Mouse (Mus musculus) natural killer cell, adult 2 months (primary cell): ENCODE results near the gene Lrrc73.

Experiments used
- DNase-seq, 2 experiments: peaks; one replicate each; pipeline ENCODE4 v3.0.0; 2022; ENCODE audit warnings: low spot score in 2 of 2

The Lrrc73 gene

DNA sequence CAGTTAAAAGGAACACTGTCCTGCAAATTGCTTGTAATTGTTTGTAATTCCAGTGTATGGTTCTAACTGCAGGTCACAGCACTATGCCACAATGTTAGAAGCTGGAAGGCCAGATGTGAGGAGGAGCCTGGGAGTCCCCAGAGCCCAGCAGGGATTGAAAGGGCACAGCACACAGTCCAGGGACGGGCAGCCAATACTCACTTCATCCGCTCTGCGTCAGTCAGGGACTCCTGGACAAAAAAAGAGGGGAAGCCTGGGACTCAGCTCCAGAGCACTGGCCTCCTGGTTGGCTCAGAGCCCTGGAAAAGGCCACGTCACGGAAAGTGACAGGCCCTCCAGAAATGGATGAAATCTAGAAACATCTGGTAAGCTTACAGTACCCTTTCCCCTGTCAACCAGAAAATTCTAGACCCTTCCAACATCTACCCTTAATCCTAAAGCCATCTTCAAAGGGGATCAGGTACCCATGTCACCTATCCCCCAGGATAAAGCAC is 8.9 kb downstream of the Lrrc73 start:
- DNase-seq, result no peak

DNA sequence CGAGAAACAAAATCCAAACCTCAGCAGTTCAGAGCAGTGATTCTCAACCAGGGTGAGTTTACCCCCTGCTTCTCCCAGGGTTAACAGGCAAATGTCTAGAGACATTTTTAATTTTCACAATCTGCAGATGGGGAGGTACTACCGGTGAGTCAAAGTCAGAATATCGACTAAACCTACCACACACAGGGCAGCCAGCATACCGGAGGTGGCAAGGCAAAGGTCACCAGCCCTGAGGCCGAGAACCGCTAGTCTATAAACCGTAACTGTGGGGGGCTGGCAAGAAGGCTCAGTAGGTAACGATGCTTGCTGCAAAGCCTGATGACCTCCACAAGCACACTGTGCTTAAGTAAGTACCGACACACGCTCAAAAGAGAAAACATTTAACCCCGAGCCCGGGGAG is 12.2 kb downstream of the Lrrc73 start:
- no peak for DNase-seq

DNA sequence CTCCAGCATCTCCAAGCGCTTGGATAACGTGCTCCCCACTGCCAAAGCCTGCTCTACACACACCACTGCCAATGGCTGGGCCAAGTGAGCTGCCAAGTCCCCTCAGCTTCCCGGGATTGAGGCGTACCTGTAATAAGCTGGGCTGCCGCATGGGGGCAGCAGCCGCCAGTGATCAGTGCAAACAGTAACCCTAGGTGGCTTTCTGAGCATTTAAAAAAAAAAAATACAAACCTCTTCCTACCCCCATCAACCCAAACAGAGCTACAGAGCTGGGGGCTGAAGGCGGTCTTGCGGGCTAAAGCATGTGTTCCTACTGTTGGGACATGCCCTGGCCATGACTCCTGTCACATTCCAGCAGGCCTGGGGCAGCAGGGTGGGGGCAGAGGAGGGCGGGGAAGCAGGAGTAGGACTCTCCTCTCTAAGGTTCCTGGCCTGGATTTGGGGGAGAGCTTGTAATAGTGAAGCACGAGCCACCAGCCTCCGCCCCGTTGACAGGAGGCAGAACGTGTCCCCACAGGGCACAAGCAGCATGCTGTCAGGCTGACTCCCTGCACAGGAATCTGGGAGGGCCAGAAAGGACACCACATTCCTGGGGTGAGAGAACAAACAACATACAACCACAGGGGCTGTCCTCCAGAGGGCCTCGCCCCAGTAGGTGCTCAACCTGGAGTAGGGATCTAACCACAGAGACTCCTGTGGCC is 12.7 kb downstream of the Lrrc73 start:
- peak; percentile 58 to 75 for DNase-seq

DNA sequence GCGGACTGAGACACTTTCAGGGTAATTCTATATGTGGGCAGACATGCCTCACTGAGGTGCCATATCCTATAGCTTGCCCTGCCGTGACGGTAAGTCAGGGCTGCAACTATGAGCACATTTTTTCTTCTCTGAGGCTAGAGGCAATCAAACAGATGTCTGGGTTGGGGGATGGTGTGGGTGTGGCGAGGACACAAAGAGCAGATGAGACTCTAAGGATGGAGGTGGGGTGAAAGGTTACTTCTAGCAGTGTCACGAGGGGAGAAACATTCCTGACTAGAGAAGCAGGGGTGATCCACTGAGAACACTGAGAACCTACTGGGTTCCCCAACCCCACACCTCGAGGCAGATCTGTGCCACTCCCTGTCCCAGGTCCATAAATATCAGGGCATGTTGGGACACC is 13.7 kb downstream of the Lrrc73 start:
- DNase-seq, result no peak

DNA sequence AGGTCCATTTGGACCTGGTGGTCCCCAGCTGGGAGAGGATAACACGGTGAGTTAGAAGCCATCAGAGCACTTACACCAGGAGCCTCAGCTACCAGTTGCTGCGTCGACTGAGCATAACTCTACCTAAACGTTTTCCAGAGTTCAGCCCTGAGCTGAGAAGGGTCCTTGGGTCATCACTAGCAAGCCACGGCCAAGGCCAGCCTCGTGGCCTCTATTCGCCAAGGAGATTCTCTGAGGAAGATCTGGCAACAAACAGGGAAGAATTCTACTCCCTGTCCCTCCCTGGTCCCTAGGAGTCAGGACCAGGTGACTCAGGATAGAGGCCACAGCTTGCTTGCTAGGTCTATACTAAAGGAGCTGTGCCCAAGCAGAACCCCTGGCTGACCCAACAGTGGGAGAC is 14.2 kb downstream of the Lrrc73 start:
- DNase-seq, result no peak

DNA sequence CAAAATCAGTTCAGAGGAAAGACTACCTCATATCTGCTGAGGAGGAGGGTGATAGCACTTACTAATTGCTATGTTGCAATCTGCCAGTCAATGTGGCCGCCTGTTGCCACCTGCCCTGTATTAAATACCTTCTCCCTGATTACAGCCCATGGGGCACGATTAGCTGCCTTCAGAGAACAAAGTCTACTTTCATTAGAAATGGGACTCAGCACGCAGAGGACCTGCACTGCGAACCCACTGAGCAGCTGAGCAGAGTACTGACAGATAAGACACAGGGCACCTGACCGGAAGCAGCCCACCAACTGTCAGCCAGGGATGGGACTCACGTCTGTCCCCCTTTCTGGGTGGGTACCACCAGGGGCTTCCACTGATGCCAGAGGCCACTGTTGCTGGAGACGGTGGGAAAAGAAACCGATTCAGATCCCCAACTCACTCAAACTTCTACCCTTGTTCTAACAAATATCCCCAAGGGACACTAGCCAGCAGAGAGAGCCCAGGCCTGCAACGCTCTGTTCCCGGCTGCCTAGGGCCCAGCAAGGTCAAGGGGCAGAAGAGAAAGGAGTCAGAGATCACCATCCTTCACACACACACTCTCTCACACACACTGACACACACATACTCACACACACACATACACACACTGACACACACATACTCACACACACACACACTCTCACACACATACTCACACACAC is 14.8 kb downstream of the Lrrc73 start:
- DNase-seq, result no peak

DNA sequence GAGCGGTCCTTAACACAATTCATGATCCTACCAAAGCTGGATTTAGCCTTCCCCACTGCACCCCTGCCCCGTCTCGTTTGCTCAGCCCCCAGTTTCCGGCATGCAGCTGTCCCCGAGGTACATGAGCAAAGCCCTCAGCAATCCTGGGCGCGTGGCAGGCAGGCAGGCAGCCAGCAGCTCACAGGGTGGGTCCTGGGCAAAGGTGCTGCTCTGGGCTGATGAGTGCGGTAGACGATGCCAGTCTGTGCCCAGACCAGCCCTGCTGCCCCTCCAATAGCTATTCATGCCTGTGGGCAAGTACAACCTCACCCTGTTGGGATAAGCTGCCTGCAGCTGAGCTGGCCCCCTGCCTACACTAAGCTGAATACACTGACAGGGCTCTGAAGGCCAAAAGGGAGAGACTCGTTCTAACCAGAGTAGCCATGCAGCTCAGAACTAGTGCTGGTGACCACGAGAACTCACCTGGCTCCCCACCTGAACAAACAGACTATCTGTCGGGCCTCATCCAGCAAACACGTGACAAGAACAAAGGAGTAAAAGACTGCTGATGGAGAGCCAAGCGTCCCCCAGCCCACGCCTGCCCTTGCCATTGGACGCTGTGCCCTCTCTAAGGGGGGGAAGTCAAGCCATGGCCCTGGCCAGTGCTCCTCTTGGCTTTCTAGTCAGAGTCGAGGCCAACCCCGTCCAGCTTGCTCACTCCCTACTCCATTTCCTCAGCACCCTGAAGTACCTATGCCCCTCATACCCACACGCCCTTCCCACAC is 16.6 kb downstream of the Lrrc73 start:
- no peak for DNase-seq

DNA sequence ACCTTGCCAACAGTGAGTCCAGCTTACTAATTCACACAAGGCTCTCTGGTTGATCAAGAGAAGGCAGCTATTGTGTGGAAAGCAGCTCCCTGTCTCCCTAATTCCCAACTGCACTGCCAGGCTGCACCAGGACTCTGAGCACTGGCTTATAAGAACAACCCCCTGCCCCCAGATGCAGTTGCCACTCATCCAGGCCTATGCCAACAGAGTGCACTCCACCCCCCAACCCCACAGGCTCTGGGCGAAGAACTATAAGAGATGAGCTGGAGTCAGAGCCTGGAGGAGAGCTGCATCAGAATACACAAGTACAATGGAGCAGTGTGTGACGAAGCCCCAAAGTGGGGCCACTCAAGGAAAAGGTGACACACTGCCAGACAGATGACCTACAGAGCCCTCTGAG is 18.7 kb downstream of the Lrrc73 start:
- no peak for DNase-seq

DNA sequence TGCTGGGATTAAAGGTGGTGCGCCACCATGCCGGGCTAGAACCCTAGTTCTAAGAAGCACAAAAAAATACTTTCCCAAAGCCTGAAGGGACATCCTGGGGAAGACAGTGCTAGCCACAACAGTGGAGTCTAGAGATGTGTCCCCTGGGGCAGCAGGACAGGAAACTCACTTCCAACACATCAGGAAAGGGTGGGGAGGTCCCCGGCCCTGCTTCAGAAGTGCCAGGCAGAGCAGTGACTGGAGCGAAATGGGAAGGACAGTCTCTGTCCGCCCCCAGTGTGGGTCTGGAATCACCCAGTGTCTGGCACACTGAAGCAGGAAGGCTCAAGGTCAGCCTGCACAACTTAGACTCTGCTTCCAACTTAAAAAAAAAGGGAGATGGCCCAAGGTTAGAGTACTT is 19.3 kb downstream of the Lrrc73 start:
- DNase-seq, result no peak

DNA sequence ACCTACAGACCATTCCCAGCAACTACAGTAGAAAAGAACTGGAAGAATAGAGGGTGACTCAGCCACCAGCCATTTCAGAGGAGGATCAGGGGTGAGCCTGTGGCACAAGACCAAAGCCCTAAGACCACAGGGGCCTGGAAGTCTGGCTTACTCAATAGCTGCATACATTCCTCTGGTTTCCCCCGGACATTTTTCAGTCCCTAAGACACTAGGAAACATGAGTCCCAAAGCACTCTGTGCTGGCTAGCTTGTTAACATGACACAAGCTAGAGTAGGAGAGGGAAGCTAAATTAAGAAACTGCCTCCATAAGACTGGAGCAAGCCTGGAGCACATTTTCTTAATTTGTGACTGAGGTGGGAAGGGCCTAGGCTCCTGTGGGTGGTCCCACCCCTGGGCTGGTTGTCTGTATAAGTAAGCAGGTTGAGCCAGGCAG is 20.5 kb downstream of the Lrrc73 start:
- DNase-seq, result no peak

DNA sequence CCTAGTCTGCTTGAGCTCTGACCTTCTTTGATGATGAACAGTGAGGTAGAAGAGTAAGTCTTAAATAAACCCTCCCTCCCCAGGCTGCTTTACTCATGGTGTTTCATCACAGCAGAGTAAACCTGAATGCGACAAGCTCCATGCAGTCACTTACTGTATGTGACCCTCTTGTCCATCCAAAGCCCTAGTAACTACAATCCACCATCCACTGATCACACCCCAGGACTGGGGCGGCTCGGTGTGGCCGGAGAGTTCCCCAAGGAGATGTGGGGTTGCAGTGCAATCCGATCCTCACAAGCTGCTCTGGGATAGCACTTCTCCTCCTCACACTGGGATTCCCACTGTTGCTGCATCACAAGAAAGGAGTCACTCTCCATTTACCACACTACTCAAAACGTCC is 21.1 kb downstream of the Lrrc73 start:
- DNase-seq, result no peak

DNA sequence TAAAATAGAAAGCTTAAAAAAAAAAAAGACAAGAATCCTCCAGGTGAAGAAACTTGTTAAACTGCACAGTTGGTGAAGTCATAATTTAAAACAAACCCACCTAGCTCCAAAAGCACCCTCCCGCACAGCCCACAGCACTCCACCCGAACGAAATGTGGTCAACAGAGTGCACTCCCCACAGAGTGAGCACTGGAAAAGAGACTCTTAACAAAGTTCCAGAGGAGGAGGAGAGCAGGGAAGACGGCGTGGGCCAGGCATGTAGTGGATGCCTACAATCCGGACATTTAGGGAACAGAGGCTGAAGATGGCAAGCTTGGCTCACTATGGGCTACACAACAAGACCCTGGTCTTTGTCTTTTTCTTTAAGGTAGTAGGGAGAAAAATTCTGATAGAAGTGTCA is 21.7 kb downstream of the Lrrc73 start:
- DNase-seq, result no peak

DNA sequence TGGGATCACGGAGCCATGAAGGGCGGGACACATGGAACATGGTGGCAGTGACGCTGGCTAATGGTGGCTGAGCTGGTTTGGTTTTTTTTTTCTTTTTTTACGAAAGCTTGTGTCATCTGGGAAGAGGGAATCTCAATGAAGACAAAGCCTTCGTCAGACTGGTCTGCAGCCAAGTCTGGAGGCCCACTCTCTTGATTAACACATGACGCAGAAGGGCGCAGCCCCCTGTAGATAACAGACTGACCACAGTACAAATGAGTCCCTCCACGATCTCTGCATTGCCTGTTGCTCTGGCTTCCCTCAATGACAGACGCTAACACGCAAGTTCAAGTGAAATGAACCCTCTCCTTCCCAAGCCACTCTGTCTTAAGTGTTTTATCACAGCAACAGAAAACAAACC is 22.2 kb downstream of the Lrrc73 start:
- DNase-seq, result no peak

DNA sequence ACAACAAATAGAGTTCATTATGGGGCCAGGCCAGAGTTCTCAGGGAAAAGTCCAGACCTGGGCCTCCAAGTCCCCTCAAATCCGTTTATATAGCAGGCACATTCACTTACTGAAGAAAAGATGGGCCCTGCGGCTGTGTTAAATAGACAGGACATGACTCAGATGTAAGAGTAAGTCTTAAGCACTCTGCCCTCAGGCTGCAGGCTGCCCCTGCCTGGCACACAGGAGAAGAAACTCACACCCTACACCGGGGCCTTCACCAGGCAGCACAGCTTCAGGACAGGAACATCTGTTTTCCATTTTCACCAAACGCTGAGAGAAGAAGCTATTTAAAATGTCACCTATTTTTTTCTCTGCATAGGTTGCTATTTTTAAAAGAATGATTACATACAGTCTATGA is 24.3 kb downstream of the Lrrc73 start:
- no peak for DNase-seq

DNA sequence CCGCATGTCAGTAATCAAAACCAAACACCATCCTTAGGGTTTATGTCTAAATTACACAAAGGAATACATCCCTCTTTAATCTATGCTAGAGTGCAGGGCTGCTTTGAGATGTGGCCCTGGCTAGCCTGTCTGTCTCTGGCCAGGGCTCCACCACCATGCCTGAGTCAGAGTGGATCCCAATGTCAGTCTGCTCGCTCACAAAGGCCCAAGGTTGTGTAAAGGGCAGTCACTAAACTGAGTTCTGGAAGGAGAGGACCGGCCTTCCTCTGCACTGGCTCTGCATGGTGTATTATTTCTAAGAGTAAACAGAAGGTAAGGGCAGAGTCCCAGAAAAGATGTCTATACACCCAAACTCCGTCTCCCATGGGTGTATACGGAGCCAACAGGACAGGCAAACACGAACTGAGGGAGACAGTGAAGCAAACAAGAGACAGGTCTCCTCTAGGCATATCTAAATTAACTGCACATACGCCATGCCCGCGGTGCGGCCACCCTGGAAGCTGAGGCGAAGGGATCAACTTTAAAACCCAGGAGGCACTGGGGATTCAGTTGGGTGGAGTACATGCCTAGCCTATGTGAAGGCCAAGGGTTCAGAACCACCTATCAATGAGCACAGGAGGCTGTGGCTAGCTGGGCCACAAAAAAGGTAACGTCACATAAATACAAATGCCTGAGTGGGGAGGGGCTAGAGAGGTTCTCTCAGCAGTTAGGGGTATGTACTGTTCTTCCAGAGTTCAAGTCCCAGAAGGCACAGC is 24.9 kb downstream of the Lrrc73 start:
- no peak for DNase-seq

DNA sequence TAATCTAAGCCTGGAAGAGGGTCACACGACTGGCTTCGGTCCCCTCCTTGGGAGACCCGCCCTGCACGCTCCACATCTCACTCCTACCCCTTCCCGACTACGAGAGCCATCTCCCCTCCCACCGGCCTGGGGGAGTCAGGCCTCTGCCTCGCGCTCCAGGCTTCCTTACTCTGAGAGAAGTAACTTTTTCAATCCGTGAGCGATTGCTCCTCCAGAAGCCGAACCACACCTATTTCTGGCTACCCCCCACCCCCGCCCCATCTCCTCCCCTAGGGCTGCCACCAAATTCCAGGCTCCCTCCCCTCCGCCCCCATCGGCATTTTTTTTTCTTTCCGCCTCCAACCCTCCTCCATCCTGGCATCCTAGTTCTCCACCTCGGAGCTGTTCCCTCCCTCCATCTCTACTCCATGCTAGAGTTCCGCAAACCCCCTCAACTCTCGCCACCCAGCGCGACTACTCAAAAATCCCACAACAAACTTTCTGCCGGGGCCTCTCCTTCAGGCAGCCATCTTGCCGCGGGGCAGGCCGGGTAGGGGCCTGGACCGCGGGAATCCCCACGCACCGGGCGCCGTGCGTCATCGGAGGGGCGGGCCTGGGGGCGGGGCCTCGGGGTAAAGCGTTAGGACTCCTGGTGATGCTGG is 29.3 kb downstream of the Lrrc73 start, which contains the start of gene Tjap1:
TSS of gene Tjap1 (minus strand) at position 544 of the 641 bp plus-strand sequence.
- peak; percentile 71 to 80 for DNase-seq

DNA sequence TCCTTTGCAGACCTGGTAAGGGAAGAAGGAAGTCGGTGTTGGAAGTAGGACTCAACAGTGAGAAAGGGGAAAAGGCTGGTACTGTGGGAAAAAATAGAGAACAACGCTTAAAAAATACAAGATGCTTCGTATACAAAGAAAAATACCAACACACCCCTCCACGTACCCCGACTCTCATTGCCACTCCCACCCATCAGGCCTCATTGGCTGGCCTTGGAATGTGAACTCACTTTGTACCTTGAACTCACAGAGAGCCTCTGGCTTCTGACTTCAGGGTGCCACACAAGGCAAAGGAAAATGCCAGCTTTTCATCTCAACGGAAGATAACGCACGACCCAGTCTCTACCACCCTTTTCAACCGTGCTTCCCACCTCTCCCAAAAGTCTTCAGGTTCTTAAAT is 29.8 kb downstream of the Lrrc73 start:
- DNase-seq, result no peak

DNA sequence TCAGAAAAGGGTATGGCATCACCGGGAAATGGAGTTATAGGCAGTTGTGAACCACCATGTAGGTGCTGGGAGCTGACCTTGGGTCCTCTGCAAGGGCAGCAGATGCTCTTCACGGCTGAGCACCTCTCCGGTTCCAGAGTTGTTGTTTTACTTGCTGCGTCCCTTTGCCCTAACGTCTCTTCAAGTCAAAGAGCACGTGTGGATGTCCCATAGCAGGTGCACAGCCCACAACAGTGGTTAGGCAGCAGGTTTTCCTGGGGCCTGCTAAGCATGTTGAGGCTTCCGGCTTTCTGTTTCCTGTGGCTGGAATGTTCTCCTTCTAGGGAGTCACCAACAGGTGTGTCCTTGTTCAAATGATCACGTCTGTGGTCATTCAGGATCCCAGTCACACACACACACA is 30.6 kb downstream of the Lrrc73 start:
- no peak for DNase-seq

DNA sequence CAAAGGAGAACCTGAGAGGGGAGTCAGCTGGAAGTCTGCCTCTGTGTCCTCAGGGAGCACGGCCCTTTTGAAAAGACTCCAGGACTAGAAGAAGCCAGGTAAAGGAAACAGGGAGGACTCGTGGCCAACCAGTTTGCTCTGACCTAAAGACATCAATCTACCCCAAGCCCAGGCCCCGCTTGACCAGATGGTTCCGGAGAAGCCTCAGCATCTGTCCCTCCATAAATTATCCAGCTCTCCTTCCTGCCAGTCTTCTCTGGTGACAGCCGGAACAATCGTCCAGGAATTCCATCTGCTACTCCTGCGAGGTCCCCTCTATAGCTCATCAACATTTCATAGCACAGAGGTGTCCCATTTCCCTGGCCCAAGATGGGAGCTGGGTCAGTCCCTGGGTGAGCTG is 31.3 kb downstream of the Lrrc73 start:
- DNase-seq, result no peak

DNA sequence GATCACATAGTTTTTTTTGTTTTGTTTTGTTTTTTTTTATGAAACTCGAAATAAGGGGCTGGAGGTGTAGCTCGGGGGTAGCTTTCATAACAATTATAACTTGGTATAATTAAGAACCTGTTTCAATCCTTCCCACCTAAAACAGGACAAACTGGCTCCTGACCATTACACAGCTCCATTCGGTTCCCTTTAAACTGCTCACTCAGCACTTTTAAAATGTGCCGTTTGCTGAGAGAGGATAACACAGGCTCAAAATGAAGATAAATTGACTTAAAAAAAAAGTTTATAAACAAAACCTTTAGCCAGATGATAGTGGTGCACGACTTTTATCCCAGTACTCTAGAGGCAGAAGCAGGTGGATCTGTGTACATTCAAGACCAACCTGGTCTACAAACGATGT is 32.1 kb downstream of the Lrrc73 start:
- no peak for DNase-seq

DNA sequence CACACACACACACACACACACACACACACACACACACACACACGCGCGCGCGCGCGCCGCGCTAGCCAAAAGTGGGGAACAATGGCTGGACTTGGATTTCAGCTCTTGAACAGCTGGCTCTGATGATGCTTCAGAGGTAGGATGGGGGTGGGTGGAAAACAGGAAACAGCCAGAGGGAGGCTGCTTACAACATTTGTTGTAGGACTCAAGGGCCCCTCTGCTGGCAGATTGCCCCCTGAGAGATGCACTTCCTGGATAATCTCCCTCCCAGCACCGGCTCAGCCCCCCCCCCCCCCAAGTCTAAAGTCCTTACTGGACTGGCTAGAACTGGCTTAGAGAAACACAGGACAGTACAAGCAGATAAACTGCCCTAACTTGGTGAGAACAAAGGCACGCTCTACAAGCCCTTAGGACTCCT is 34.4 kb downstream of the Lrrc73 start:
- DNase-seq, result no peak
